Mouse (Mus musculus) spleen, adult 2 months (tissue): ENCODE measurements around the gene Lipc. TPM values are rescaled to one million over a fixed set of nuclear protein-coding genes. Genes with fewer than 3 reads are reported as not detected.

Experiments used
- DNase-seq, 2 experiments: peaks; one replicate each; pipeline versions ENCODE4 v3.0.0 to v3.0.0-alpha.2; 2012 to 2021; ENCODE audit warnings: low spot score in 2 of 2, low read depth in 1 of 2
- H3K27ac ChIP-seq: fragments of 200-500 bp; 2 replicates; pipeline ENCODE4 v1.5.1; 2012; ENCODE audit warnings: low read length, inconsistent platforms; ENCODE audit not compliant: insufficient read depth
- H3K27me3 ChIP-seq: fragments of 200-500 bp; 2 replicates; pipeline ENCODE4 v1.6.1; 2012; ENCODE audit warnings: mild to moderate bottlenecking, moderate library complexity, low read length, inconsistent platforms; ENCODE audit not compliant: control insufficient read depth, insufficient read depth
- H3K36me3 ChIP-seq: fragments of 200-500 bp; 2 replicates; pipeline ENCODE4 v1.6.1; 2012; ENCODE audit warnings: mild to moderate bottlenecking, low read length, inconsistent platforms; ENCODE audit not compliant: control insufficient read depth, insufficient read depth
- H3K4me1 ChIP-seq: fragments of 200-500 bp; 2 replicates; pipeline ENCODE4 v1.6.1; 2011; ENCODE audit warnings: inconsistent platforms; ENCODE audit not compliant: control insufficient read depth, insufficient read depth, insufficient read length
- H3K4me3 ChIP-seq: fragments of 200-500 bp; 2 replicates; pipeline ENCODE4 v1.5.1; 2011; ENCODE audit warnings: mild to moderate bottlenecking, inconsistent platforms; ENCODE audit not compliant: insufficient read depth, insufficient read length; ENCODE audit errors: extremely low read depth
- CTCF ChIP-seq: fragments of 200-500 bp; IDR thresholded peaks from 2 replicates; pipeline ENCODE4 v1.5.1; 2011; ENCODE audit warnings: mild to moderate bottlenecking, inconsistent platforms; ENCODE audit not compliant: insufficient read depth, insufficient read length, insufficient replicate concordance; ENCODE audit errors: extremely low read depth
- POLR2A ChIP-seq: fragments of 200-500 bp; IDR thresholded peaks from 2 replicates; pipeline ENCODE4 v1.6.1; 2011; ENCODE audit warnings: low read depth, low read length, inconsistent platforms
- WGBS: fragments of 180-500 bp; shearing (Covaris S2); methylation state at CpG from one replicate; pipeline ENCODE4 v1.1.7; 2018; 5-methylcytosine and 5-hydroxymethylcytosine counted together
- polyA plus RNA-seq: library from polyadenylated mRNA; depleted of rRNA; stranded (reverse); fragments of >200 nt; gene quantifications from 2 replicates; pipeline ENCODE4 v1.2.3, GENCODE M21; 2012

The Lipc gene
- polyA plus RNA-seq, 1 experiment: 3.7 TPM

- WGBS: 86% methylated on average over 7 of the region's 7 CpGs
- TF ChIP-seq CTCF (no peak), POLR2A (no peak)
- Histone ChIP-seq H3K36me3 (no peaks in the 10 kb centered on the region), H3K4me1 (no peaks in the 10 kb centered on the region), H3K27ac (no peak overlapping the region), H3K4me3 (no peak overlapping the region), H3K27me3 (no peaks in the 10 kb centered on the region)
- no peak for DNase-seq
These were observed 35.5 kb downstream of the Lipc start for GRCm38 (mm10) chr9:70916516-70916915.

GRCm38 (mm10) chr9:70915356-70915685 lies 36.7 kb downstream of the Lipc start:
- H3K27ac ChIP-seq: no peak overlapping the region
- H3K27me3 ChIP-seq: no peaks in the 10 kb centered on the region
- H3K36me3 ChIP-seq: no peaks in the 10 kb centered on the region
- no peak overlapping the region for H3K4me3 ChIP-seq
- no peak for DNase-seq
- no peaks in the 10 kb centered on the region for H3K4me1 ChIP-seq
- WGBS: 88% methylated on average over 2 of the region's 2 CpGs
- TF ChIP-seq POLR2A (no peak), CTCF (no peak)

GRCm38 (mm10) chr9:70914659-70915355 lies 37.2 kb downstream of the Lipc start:
- Histone ChIP-seq H3K4me3 (no peak overlapping the region), H3K4me1 (no peaks in the 10 kb centered on the region), H3K36me3 (no peaks in the 10 kb centered on the region), H3K27ac (no peak overlapping the region), H3K27me3 (no peaks in the 10 kb centered on the region)
- DNase-seq: no peak
- no peak for TF ChIP-seq CTCF
- TF ChIP-seq POLR2A: no peak
- 81% methylated on average over 10 of the region's 10 CpGs for WGBS

- WGBS: 92% methylated on average over 4 of the region's 4 CpGs
- H3K27me3 ChIP-seq: no peaks in the 10 kb centered on the region
- no peaks in the 10 kb centered on the region for H3K36me3 ChIP-seq
- no peaks in the 10 kb centered on the region for H3K4me1 ChIP-seq
- no peak for TF ChIP-seq POLR2A
- no peak for TF ChIP-seq CTCF
- H3K4me3 ChIP-seq: no peak overlapping the region
- no peak overlapping the region for H3K27ac ChIP-seq
- no peak for DNase-seq
These were observed 40.9 kb downstream of the Lipc start for GRCm38 (mm10) chr9:70911163-70911562.

- no peaks in the 10 kb centered on the region for H3K27me3 ChIP-seq
- DNase-seq: no peak
- no peak overlapping the region for H3K27ac ChIP-seq
- 82% methylated on average over 6 of the region's 6 CpGs for WGBS
- no peaks in the 10 kb centered on the region for H3K36me3 ChIP-seq
- no peaks in the 10 kb centered on the region for H3K4me1 ChIP-seq
- H3K4me3 ChIP-seq: no peak overlapping the region
- no peak for TF ChIP-seq CTCF
- TF ChIP-seq POLR2A: no peak
These were observed 41.7 kb downstream of the Lipc start for GRCm38 (mm10) chr9:70910351-70910750.

GRCm38 (mm10) chr9:70902821-70903730 lies 49.0 kb downstream of the Lipc start:
- Histone ChIP-seq H3K27me3 (no peaks in the 10 kb centered on the region), H3K36me3 (no peaks in the 10 kb centered on the region), H3K27ac (no peak overlapping the region), H3K4me3 (no peak overlapping the region), H3K4me1 (no peaks in the 10 kb centered on the region)
- 96% methylated on average over 11 of the region's 11 CpGs for WGBS
- TF ChIP-seq CTCF: no peak
- TF ChIP-seq POLR2A: no peak
- DNase-seq: no peak
